8 mouse cellular contexts compared by ENCODE assay signal in the genomic region with DNA sequence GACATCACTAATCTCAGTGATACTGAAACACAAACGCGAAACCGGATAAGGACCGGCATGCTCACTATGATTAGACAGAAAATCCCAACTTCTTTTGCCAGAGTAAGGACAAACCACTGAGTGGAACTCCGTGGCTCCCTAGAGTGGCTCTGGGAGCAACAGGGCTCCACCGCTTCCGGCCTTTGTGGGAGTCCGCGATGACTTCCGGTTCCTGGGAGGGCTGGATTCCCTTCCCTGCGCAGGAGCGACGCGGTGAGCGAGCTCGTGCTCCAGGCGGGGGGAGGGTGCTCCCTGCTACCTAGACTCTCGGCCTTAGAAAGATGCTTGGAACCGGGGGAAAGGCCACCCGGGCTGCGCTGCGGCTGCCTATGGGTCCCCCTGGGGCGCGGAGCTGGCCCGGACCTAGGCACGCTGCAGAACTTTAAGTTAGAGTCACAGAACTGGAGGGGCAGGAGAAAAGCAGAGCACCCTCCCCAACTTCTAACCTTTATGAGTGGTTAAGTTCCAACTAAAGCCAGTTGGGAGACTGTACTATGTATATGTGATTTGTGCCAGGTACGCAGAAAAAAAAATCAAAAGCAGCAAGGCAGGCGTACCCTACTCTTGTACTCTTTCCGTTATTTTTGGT. TPM values are rescaled to one million over a fixed set of nuclear protein-coding genes. Genes with fewer than 3 reads are reported as not detected.
DNase-seq lines count a peak whose midpoint lies in the region; ATAC-seq and TF ChIP-seq lines count a peak whose summit lies in the region.

A gene (plus strand): TSS at position 200 of the 628 bp plus-strand sequence.

- under 1% methylated on average over 29 of the region's 29 CpGs for WGBS in hindbrain, embryonic 10.5 days
- under 1% methylated on average over 29 of the region's 29 CpGs for WGBS in lung, postnatal 0 days

- no peaks in the 10 kb centered on the region for H3K27me3 ChIP-seq in hindbrain, embryonic 10.5 days (ENCODE audit: insufficient read depth, poor library complexity, severe bottlenecking)
- H3K27me3 ChIP-seq in lung, postnatal 0 days (replicated peaks; ENCODE audit: insufficient read depth, low read length): no peaks in the 10 kb centered on the region

- peak; percentile 90 for DNase-seq in MN1 (ENCODE audit: low spot score)
- DNase-seq in cerebellum, adult 9-10 months: peak; percentile 91
- DNase-seq in hindbrain, embryonic 10.5 days (ENCODE audit: low spot score): peak; percentile 92
- DNase-seq in layer of hippocampus, adult 9-11 months: peak; percentile 93
- peak; percentile 98 for DNase-seq in lung, postnatal 0 days (ENCODE audit: low spot score)
- peak; percentile 75 for DNase-seq in ovary, postnatal 14 days (ENCODE audit: low spot score)
- DNase-seq in thymus, postnatal 14 days: peak; percentile 87

- ATAC-seq in frontal cortex, adult (ENCODE audit: low TSS enrichment): peak; percentile 100
- ATAC-seq in lung, postnatal 0 days: peak; percentile 100

- H3K4me3 ChIP-seq in hindbrain, embryonic 10.5 days: peak within 1 kb of the TSS; percentile 69
- H3K4me3 ChIP-seq in lung, postnatal 0 days (ENCODE audit: low read depth, low read length): peak within 1 kb of the TSS; percentile 75

- H3K9me3 ChIP-seq in hindbrain, embryonic 10.5 days: no peaks in the 10 kb centered on the region
- H3K9me3 ChIP-seq in lung, postnatal 0 days (ENCODE audit: low read length): no peaks in the 10 kb centered on the region

- H3K9ac ChIP-seq in lung, postnatal 0 days (replicated peaks; ENCODE audit: low read depth): peak within 1 kb of the TSS; percentile 64

- peaks cover 30% of the 10 kb centered on the region for H3K36me3 ChIP-seq in hindbrain, embryonic 10.5 days
- H3K36me3 ChIP-seq in lung, postnatal 0 days (ENCODE audit: insufficient read depth, low read length): no peaks in the 10 kb centered on the region

- H3K4me2 ChIP-seq in lung, postnatal 0 days (replicated peaks; ENCODE audit: low read depth, low read length): peak within 1 kb of the TSS; percentile 68

- TF ChIP-seq EP300 in lung, postnatal 0 days (IDR thresholded peaks at IDR 0.05): no peak

- TF ChIP-seq CTCF in lung, postnatal 0 days (IDR thresholded peaks at IDR 0.05): no peak

- H3K27ac ChIP-seq in hindbrain, embryonic 10.5 days: peak within 1 kb of the TSS; percentile 94
- H3K27ac ChIP-seq in lung, postnatal 0 days (ENCODE audit: low read length): peak within 1 kb of the TSS; percentile 65

- peaks cover 19% of the 10 kb centered on the region for H3K4me1 ChIP-seq in hindbrain, embryonic 10.5 days (replicated peaks)
- no peaks in the 10 kb centered on the region; the same call in 1 of the 2 replicates for H3K4me1 ChIP-seq in lung, postnatal 0 days (ENCODE audit: insufficient read depth, low read depth, low read length)

RNA-seq across cellular contexts. Expression of the gene that starts here (rescaled TPM):
- 16.9 and 20.2 TPM in 2 replicates for polyA plus RNA-seq in hindbrain, embryonic 10.5 days (2016; fragmentation: Nextera tagmentation; extraction: Ambion mirVana)
- 6.4 and 6.8 TPM in 2 replicates for polyA plus RNA-seq in lung, postnatal 0 days (2015; fragmentation: Nextera tagmentation; extraction: Ambion mirVana)

Comparison
In these comparisons a context has a peak if more than half of its experiments do, and no peak if none do; other contexts are left out.
1. Peak in every context shown above with its lines: DNase-seq, ATAC-seq, H3K4me3 ChIP-seq and H3K27ac ChIP-seq.